Mouse (Mus musculus) hindbrain, embryonic 12.5 days (tissue): ENCODE measurements around the gene Srarp. TPM values are rescaled to one million over a fixed set of nuclear protein-coding genes. Genes with fewer than 3 reads are reported as not detected.
A peak's percentile ranks its signal among the peaks of the same experiment; 100 is the strongest.

Source experiments
- ATAC-seq: fragments of 200-750 bp; cut with Nextera tagmentation; 2 replicates; pipeline ENCODE4 v1.8.0; 2017; ENCODE audit warnings: moderate TSS enrichment; ENCODE audit not compliant: low FRiP score
- H3K27ac ChIP-seq: fragments of 300-500 bp; sonication (generic); 2 replicates; pipeline ENCODE4 v1.5.1; 2016; ENCODE audit warnings: mild to moderate bottlenecking
- H3K27me3 ChIP-seq: fragments of 300-500 bp; sonication (generic); 2 replicates; pipeline ENCODE4 v1.6.1; 2016; ENCODE audit warnings: mild to moderate bottlenecking
- H3K36me3 ChIP-seq: fragments of 300-500 bp; sonication (generic); 2 replicates; pipeline ENCODE4 v1.6.1; 2016; ENCODE audit warnings: mild to moderate bottlenecking
- H3K4me1 ChIP-seq: fragments of 300-500 bp; sonication (generic); 2 replicates; pipeline ENCODE4 v1.6.1; 2016
- H3K4me2 ChIP-seq: fragments of 300-500 bp; sonication (generic); replicated peaks from 2 replicates; pipeline ENCODE4 v1.6.1; 2016; ENCODE audit warnings: mild to moderate bottlenecking
- H3K4me3 ChIP-seq: fragments of 300-500 bp; sonication (generic); 2 replicates; pipeline ENCODE4 v1.5.1; 2016; ENCODE audit warnings: mild to moderate bottlenecking
- H3K9ac ChIP-seq: fragments of 300-500 bp; sonication (generic); 2 replicates; pipeline ENCODE4 v1.6.1; 2016; ENCODE audit warnings: mild to moderate bottlenecking, moderate library complexity
- H3K9me3 ChIP-seq: fragments of 300-500 bp; sonication (generic); replicated peaks from 2 replicates; pipeline ENCODE4 v1.6.1; 2016; ENCODE audit warnings: mild to moderate bottlenecking
- WGBS: fragments of 180-500 bp; shearing (Covaris S2); methylation state at CpG from one replicate; pipeline ENCODE4 v1.1.7; 2016; 5-methylcytosine and 5-hydroxymethylcytosine counted together
- polyA plus RNA-seq: library from polyadenylated mRNA; unstranded; fragments of >200 nt; fragmentation: Nextera tagmentation; extraction: Ambion mirVana; gene quantifications from 2 replicates; pipeline ENCODE4 v1.2.1, GENCODE M21; 2016

Srarp gene
- polyA plus RNA-seq, 1 experiment from 2014 or later, result not detected

DNA sequence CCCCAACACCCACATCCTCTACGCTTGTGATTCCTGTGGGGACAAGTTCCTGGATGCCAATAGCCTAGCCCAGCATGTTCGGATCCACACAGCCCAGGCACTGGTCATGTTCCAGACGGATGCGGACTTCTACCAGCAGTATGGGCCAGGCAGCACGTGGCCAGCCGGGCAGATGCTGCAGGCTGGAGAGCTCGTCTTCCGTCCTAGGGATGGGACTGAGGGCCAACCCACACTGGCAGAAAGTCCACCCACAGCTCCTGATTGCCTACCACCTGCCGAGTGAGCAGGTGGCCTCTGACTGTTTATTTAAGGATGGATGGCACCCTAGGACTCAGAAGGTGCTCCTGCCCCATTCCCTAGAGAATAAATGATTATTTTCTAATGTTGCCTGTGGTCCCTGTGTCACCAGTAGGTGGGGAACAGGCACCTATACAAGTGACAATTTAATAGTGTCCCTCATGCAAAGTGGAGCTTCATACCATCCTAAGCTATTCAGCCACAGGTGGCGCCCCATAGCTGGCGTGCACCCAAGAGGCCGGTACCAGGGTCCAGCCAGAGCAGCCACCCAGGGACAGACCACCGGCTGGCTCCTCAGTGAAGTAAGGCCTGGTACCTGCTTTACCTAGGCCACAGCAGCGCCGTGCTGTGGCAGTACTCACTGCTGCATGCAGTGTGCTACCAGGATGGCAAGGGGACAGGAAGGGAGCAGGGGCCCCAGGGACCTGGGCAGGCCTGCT, 31.1 kb upstream of the Srarp start:
- H3K27me3 ChIP-seq, result no peaks in the 10 kb centered on the region
- H3K4me2 ChIP-seq, result no peak overlapping the region
- H3K4me3 ChIP-seq, result no peak overlapping the region
- peaks cover 98% of the 10 kb centered on the region for H3K36me3 ChIP-seq
- 0 out of 2 replicates have a peak, but pooled peaks cover 4% of the 10 kb centered on the region for H3K9me3 ChIP-seq
- no peak overlapping the region for H3K9ac ChIP-seq
- ATAC-seq, result no peak
- 85% methylated on average over 15 of the region's 15 CpGs for WGBS
- no peaks in the 10 kb centered on the region for H3K4me1 ChIP-seq
- no peak overlapping the region for H3K27ac ChIP-seq

- H3K9ac ChIP-seq, result no peak overlapping the region
- peaks cover 2% of the 10 kb centered on the region for H3K4me1 ChIP-seq
- no peak overlapping the region for H3K4me3 ChIP-seq
- H3K36me3 ChIP-seq, result peaks cover 97% of the 10 kb centered on the region
- WGBS, result 90% methylated on average over 16 of the region's 16 CpGs
- H3K4me2 ChIP-seq, result no peak overlapping the region
- H3K27ac ChIP-seq, result no peak overlapping the region
- 0 out of 2 replicates have a peak, but pooled peaks cover 2% of the 10 kb centered on the region for H3K9me3 ChIP-seq
- no peak for ATAC-seq
- H3K27me3 ChIP-seq, result no peaks in the 10 kb centered on the region
These were observed 30.4 kb upstream of the Srarp start for GRCm38 (mm10) chr4:141466289-141466795.

DNA sequence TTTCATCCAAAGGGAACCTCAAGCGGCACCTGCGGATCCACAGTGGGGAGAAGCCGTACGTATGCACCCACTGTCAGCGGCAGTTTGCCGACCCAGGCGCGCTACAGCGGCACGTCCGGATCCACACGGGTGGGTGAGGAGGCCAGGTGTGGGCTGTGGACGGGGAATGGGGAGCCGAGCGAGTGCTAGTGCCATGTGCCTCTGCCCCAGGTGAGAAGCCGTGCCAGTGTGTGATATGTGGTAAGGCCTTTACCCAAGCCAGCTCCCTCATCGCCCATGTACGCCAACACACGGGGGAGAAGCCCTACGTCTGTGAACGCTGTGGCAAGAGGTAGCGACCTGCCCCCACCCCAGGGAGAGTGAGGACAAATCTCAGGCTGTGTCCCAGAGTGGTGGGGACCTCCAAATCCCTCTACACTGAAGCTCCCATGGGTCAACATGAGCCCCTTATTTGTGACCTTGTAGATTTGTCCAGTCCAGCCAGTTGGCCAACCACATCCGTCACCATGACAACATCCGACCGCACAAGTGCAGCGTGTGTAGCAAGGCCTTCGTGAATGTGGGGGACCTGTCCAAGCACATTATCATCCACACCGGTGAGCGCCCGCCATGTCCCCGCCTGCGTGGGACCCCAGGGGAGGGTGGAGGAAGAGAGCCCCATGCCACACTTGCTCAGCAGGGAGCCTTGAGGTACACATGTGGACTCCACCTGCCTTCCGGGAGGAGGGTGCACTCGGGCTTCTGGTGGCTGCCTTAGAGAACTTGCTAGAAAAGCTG, 29.8 kb upstream of the Srarp start:
- Histone ChIP-seq H3K4me2 (no peak overlapping the region), H3K27ac (no peak overlapping the region), H3K4me3 (no peak overlapping the region), H3K36me3 (peaks cover 90% of the 10 kb centered on the region), H3K9me3 (no peaks in the 10 kb centered on the region), H3K9ac (no peak overlapping the region), H3K4me1 (peaks cover 7% of the 10 kb centered on the region), H3K27me3 (no peaks in the 10 kb centered on the region)
- WGBS, result 90% methylated on average over 34 of the region's 34 CpGs
- ATAC-seq, result no peak

DNA sequence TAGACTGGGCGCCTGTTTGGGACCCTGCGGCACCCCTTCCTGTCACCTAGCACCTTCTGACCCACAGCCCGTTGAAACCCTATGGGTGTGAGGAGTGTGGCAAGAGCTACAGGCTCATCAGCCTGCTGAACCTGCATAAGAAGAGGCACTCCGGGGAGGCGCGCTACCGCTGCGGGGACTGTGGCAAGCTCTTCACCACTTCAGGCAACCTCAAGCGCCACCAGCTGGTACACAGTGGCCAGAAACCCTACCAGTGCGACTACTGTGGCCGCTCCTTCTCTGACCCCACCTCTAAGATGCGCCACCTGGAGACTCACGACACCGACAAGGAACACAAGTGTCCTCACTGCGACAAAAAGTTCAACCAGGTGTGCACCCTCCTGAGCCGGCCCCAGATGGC, 28.8 kb upstream of the Srarp start:
- no peak for ATAC-seq
- H3K4me1 ChIP-seq, result peaks cover 7% of the 10 kb centered on the region
- 81% methylated on average over 16 of the region's 16 CpGs for WGBS
- no peaks in the 10 kb centered on the region for H3K27me3 ChIP-seq
- peaks cover 84% of the 10 kb centered on the region for H3K36me3 ChIP-seq
- no peak overlapping the region for H3K4me3 ChIP-seq
- no peaks in the 10 kb centered on the region for H3K9me3 ChIP-seq
- H3K27ac ChIP-seq, result no peak overlapping the region
- no peak overlapping the region for H3K4me2 ChIP-seq
- H3K9ac ChIP-seq, result no peak overlapping the region

DNA sequence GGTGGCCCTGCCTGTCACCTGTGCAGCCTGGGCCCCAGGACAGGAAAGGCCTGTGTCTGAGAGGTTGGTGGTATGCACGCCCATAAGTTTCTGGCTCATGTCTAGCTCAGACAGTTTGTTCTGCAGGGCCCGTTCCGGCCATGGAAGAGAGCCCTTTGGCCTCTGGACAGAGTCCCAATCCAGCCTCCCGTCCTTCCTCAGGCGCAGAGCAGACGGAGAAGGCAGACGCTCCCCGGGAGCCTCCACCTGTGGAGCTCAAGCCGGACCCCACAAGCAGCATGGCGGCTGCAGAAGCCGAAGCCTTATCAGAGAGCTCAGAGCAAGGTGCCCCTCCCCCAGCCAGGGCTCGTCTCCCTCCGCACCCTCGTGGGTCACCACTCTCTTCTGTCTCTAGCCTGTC, 27.6 kb upstream of the Srarp start:
- Histone ChIP-seq H3K4me2 (no peak overlapping the region), H3K27ac (no peak overlapping the region), H3K4me1 (peaks cover 19% of the 10 kb centered on the region), H3K9me3 (no peaks in the 10 kb centered on the region), H3K9ac (no peak overlapping the region), H3K36me3 (peaks cover 72% of the 10 kb centered on the region), H3K4me3 (no peak overlapping the region), H3K27me3 (no peaks in the 10 kb centered on the region)
- WGBS, result 84% methylated on average over 14 of the region's 14 CpGs
- ATAC-seq, result no peak

- Histone ChIP-seq H3K4me1 (peaks cover 26% of the 10 kb centered on the region), H3K9me3 (no peaks in the 10 kb centered on the region), H3K4me2 (no peak overlapping the region), H3K9ac (no peak overlapping the region), H3K27ac (no peak overlapping the region), H3K36me3 (peaks cover 54% of the 10 kb centered on the region), H3K4me3 (no peak overlapping the region), H3K27me3 (no peaks in the 10 kb centered on the region)
- WGBS, result 90% methylated on average over 12 of the region's 12 CpGs
- no peak for ATAC-seq
These were observed 25.7 kb upstream of the Srarp start for GRCm38 (mm10) chr4:141461576-141461975.

- WGBS, result 58% methylated on average over 12 of the region's 12 CpGs
- Histone ChIP-seq H3K4me2 (no peak overlapping the region), H3K4me1 (peaks cover 26% of the 10 kb centered on the region), H3K9me3 (no peaks in the 10 kb centered on the region), H3K9ac (no peak overlapping the region), H3K4me3 (no peak overlapping the region), H3K27ac (no peak overlapping the region), H3K36me3 (peaks cover 53% of the 10 kb centered on the region), H3K27me3 (no peaks in the 10 kb centered on the region)
- peak; percentile 36; the same call in 1 of the 2 replicates for ATAC-seq
These were observed 25.2 kb upstream of the Srarp start for GRCm38 (mm10) chr4:141461088-141461487.

DNA sequence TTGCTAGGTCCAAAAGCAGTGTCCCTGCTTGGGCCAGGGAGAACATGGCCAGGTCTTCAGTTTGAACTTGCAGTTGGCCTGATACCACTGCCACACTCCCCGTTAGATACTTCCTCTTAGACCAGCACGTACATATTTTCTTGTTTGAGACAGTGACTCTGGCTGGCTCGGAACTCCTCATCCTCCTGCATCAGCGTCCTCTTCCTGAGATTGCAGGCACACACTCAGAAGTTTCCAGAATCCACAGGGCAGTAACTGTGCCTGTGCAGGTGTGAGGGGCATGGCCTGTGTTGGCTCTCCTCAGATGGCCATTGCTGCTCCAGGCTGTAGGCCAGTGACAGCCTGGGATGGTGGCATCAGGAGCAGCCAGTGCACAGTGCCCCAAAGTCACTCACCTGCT, 24.6 kb upstream of the Srarp start:
- no peak for ATAC-seq
- Histone ChIP-seq H3K27ac (no peak overlapping the region), H3K4me3 (no peak overlapping the region), H3K9me3 (no peaks in the 10 kb centered on the region), H3K4me1 (peaks cover 30% of the 10 kb centered on the region), H3K9ac (no peak overlapping the region), H3K27me3 (no peaks in the 10 kb centered on the region), H3K36me3 (peaks cover 51% of the 10 kb centered on the region), H3K4me2 (no peak overlapping the region)
- 91% methylated on average over 4 of the region's 4 CpGs for WGBS

- Histone ChIP-seq H3K9me3 (no peaks in the 10 kb centered on the region), H3K27ac (no peak overlapping the region), H3K27me3 (no peaks in the 10 kb centered on the region), H3K4me3 (no peak overlapping the region), H3K9ac (no peak overlapping the region), H3K4me1 (peaks cover 36% of the 10 kb centered on the region), H3K4me2 (no peak overlapping the region), H3K36me3 (peaks cover 48% of the 10 kb centered on the region)
- WGBS, result 89% methylated on average over 9 of the region's 9 CpGs
- no peak for ATAC-seq
These were observed 23.9 kb upstream of the Srarp start for GRCm38 (mm10) chr4:141459766-141460165.

- H3K27ac ChIP-seq, result no peak overlapping the region
- 63% methylated on average over 3 of the region's 3 CpGs for WGBS
These were observed 23.0 kb upstream of the Srarp start for GRCm38 (mm10) chr4:141458888-141459287.

DNA sequence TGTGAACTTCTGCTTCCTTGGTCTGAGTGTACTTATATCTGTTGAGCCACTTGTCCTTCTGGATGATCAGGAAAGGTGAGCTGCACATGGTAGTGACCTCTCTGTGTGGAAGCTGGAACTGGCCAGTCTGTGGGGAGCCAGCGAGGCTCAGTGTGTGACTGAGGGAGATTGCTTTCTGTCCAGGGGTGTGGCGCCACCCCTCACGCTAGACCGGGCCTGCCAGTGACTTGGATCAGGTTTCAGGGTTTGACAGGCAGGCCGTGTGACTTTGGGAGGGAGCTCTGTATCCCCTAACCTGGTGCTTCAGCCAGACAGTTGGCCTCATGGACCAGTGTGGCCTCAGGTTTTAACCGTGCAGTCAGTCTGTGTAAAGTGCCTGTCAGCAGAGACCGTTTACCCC, 22.3 kb upstream of the Srarp start:
- H3K9me3 ChIP-seq, result no peaks in the 10 kb centered on the region
- H3K9ac ChIP-seq, result 0 out of 2 replicates have a peak overlapping the region, but pooled peaks have one; percentile 32
- 0 out of 2 replicates have a peak, but pooled peaks have one; percentile 42 for ATAC-seq
- no peak overlapping the region for H3K4me2 ChIP-seq
- H3K4me1 ChIP-seq, result peaks cover 37% of the 10 kb centered on the region
- 11% methylated on average over 7 of the region's 7 CpGs for WGBS
- H3K27ac ChIP-seq, result peak overlapping the region; percentile 44; the same call in 1 of the 2 replicates
- peaks cover 43% of the 10 kb centered on the region for H3K36me3 ChIP-seq
- H3K27me3 ChIP-seq, result no peaks in the 10 kb centered on the region
- H3K4me3 ChIP-seq, result no peak overlapping the region

More at GRCm38 (mm10) chr4:141458888-141459287, 23.0 kb upstream of the Srarp start:
- no peak overlapping the region for H3K4me2 ChIP-seq
- peaks cover 36% of the 10 kb centered on the region for H3K4me1 ChIP-seq
- ATAC-seq, result no peak
- no peaks in the 10 kb centered on the region for H3K27me3 ChIP-seq
- no peak overlapping the region for H3K4me3 ChIP-seq
- no peak overlapping the region for H3K9ac ChIP-seq
- H3K9me3 ChIP-seq, result no peaks in the 10 kb centered on the region
- H3K36me3 ChIP-seq, result peaks cover 44% of the 10 kb centered on the region

DNA sequence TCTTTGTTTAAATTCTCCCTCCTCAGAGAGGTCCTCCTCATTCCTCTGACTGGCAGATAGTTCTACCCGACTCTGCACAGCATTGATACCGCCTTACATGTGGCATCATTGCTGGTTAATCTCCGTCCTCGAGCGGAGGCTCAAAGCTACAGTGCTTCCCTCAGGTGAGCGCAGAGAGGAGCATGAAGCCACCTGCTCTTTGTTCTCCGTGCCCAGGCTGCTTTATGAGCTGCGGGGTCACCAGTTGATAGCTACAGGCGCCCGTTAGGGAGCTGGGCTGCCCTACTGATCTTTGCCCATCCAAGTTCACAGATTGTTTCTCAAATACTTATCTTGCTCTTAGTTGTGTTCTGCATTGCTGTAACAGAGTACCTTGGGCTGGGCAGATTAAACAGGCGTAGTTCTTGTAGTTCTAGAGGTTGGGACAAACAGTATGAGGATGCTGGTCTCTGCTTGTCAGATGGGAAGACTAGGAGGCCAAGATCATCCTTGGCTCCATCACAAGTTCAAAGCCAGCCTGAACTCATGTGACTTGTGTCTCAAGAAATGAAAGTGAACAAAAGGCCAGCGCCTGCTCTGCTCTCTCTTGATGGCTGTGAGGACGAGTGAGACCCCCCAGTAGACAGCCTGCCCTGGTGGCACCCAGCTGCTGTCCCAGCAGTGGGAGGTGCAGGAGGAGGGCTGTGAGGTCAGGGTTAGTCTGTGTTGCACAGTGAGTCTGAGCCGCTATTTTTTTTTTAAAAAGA, 20.5 kb upstream of the Srarp start:
- H3K9me3 ChIP-seq, result no peaks in the 10 kb centered on the region
- no peak overlapping the region for H3K4me2 ChIP-seq
- peaks cover 36% of the 10 kb centered on the region for H3K4me1 ChIP-seq
- H3K9ac ChIP-seq, result no peak overlapping the region
- no peak overlapping the region for H3K27ac ChIP-seq
- no peak for ATAC-seq
- 93% methylated on average over 14 of the region's 14 CpGs for WGBS
- peaks cover 43% of the 10 kb centered on the region for H3K36me3 ChIP-seq
- no peak overlapping the region for H3K4me3 ChIP-seq
- no peaks in the 10 kb centered on the region for H3K27me3 ChIP-seq
